Mouse (Mus musculus) MEL (cell line): Measurements from ENCODE around the gene Sh3bgrl. TPM values are rescaled to one million over a fixed set of nuclear protein-coding genes. Genes with fewer than 3 reads are reported as not detected.
A peak's percentile ranks its signal among the peaks of the same experiment; 100 is the strongest.

Experiments
- DNase-seq: peaks from one replicate; pipeline ENCODE4 v3.0.0; 2011; ENCODE audit warnings: low read depth, low spot score
- H3K27ac ChIP-seq: 2 replicates; pipeline ENCODE4 v1.5.1; 2012; ENCODE audit warnings: low read depth, mild to moderate bottlenecking, control low read depth, low read length, moderate library complexity; ENCODE audit not compliant: control insufficient read depth
- H3K27me3 ChIP-seq, 2 experiments: fragments of 150-350 bp in 1 of 2; sonication (generic) in 1 of 2; 2 replicates each; pipeline ENCODE4 v1.6.1; 2012; ENCODE audit warnings: low read length in 2 of 2, mild to moderate bottlenecking in 2 of 2, improper control_type of control experiment in 1 of 2, moderate library complexity in 1 of 2; ENCODE audit not compliant: insufficient read depth in 2 of 2, control insufficient read depth in 1 of 2
- H3K36me3 ChIP-seq, 2 experiments: 2 replicates each; pipeline ENCODE4 v1.6.1; 2012 to 2014; ENCODE audit warnings: low read length in 2 of 2, improper control_type of control experiment in 1 of 2, inconsistent platforms in 1 of 2, mild to moderate bottlenecking in 1 of 2; ENCODE audit not compliant: insufficient read depth in 2 of 2, control insufficient read depth in 1 of 2
- H3K4me1 ChIP-seq, 2 experiments: fragments of 150-350 bp in 1 of 2; sonication (generic) in 1 of 2; 2 replicates each; pipeline ENCODE4 v1.6.1; 2012; ENCODE audit warnings: low read length in 2 of 2, improper control_type of control experiment in 1 of 2, mild to moderate bottlenecking in 1 of 2; ENCODE audit not compliant: insufficient read depth in 2 of 2, control insufficient read depth in 1 of 2
- H3K4me3 ChIP-seq, 2 experiments: fragments of 150-350 bp in 1 of 2; sonication (generic) in 1 of 2; 2 replicates each; pipeline ENCODE4 v1.5.1; 2012; ENCODE audit warnings: low read depth in 2 of 2, low read length in 2 of 2, mild to moderate bottlenecking in 2 of 2, moderate library complexity in 2 of 2, control low read depth in 1 of 2, improper control_type of control experiment in 1 of 2; ENCODE audit not compliant: control insufficient read depth in 1 of 2, insufficient read depth in 1 of 2
- H3K79me2 ChIP-seq: 2 replicates; pipeline ENCODE4 v1.6.1; 2012; ENCODE audit warnings: mild to moderate bottlenecking, low read length, moderate library complexity; ENCODE audit not compliant: control insufficient read depth, poor library complexity, insufficient read depth
- H3K9ac ChIP-seq: 2 replicates; pipeline ENCODE4 v1.6.1; 2012; ENCODE audit warnings: low read depth, mild to moderate bottlenecking, control low read depth, low read length, moderate library complexity; ENCODE audit not compliant: control insufficient read depth, poor library complexity, severe bottlenecking
- H3K9me3 ChIP-seq: fragments of 150-350 bp; sonication (generic); replicated peaks from 2 replicates; pipeline ENCODE4 v1.6.1; 2012; ENCODE audit warnings: mild to moderate bottlenecking, low read length, improper control_type of control experiment, moderate library complexity; ENCODE audit not compliant: insufficient read depth
- BHLHE40 ChIP-seq: IDR thresholded peaks from 2 replicates; pipeline ENCODE4 v1.6.1; 2012; ENCODE audit warnings: low read depth, mild to moderate bottlenecking, inconsistent platforms, low read length, improper control_type of control experiment, borderline replicate concordance
- CHD1 ChIP-seq: IDR thresholded peaks from 2 replicates; pipeline ENCODE4 v1.6.1; 2012; ENCODE audit warnings: low read depth, mild to moderate bottlenecking, inconsistent platforms, low read length, improper control_type of control experiment
- CHD2 ChIP-seq: IDR thresholded peaks from 2 replicates; pipeline ENCODE4 v1.6.1; 2011; ENCODE audit warnings: low read length, improper control_type of control experiment
- CTCF ChIP-seq, 3 experiments: IDR thresholded peaks in 2 of 3; conservative IDR thresholded peaks in 1 of 3; 2 replicates each; pipeline ENCODE4 v1.5.1; 2011 to 2012; ENCODE audit warnings: low read length in 3 of 3, low read depth in 2 of 3, mild to moderate bottlenecking in 2 of 3, improper control_type of control experiment in 1 of 3, inconsistent platforms in 1 of 3, mixed read lengths in 1 of 3, moderate library complexity in 1 of 3; ENCODE audit not compliant: control insufficient read depth in 1 of 3, insufficient read depth in 1 of 3, poor library complexity in 1 of 3, severe bottlenecking in 1 of 3
- E2F4 ChIP-seq: IDR thresholded peaks from 2 replicates; pipeline ENCODE4 v1.6.1; 2011; ENCODE audit warnings: low read depth, low read length, improper control_type of control experiment, borderline replicate concordance
- ELF1 ChIP-seq: IDR thresholded peaks from 2 replicates; pipeline ENCODE4 v1.6.1; 2014; ENCODE audit warnings: low read depth, mild to moderate bottlenecking, inconsistent platforms, low read length, improper control_type of control experiment, moderate library complexity
- EP300 ChIP-seq, 2 experiments: IDR thresholded peaks; 2 replicates each; pipeline ENCODE4 v1.6.1; 2011; ENCODE audit warnings: improper control_type of control experiment in 2 of 2, low read length in 2 of 2, low read depth in 1 of 2, mild to moderate bottlenecking in 1 of 2
- GABPA ChIP-seq: IDR thresholded peaks from 2 replicates; pipeline ENCODE4 v1.6.1; 2012; ENCODE audit warnings: low read depth, mild to moderate bottlenecking, inconsistent platforms, low read length, improper control_type of control experiment, moderate library complexity
- GATA1 ChIP-seq: IDR thresholded peaks from 2 replicates; pipeline ENCODE4 v1.6.1; 2011; ENCODE audit warnings: low read depth, low read length, improper control_type of control experiment
- HCFC1 ChIP-seq: IDR thresholded peaks from 2 replicates; pipeline ENCODE4 v1.6.1; 2012; ENCODE audit warnings: low read depth, mild to moderate bottlenecking, inconsistent platforms, low read length, improper control_type of control experiment, moderate library complexity
- JUND ChIP-seq: IDR thresholded peaks from 2 replicates; pipeline ENCODE4 v1.6.1; 2011; ENCODE audit warnings: low read depth, mild to moderate bottlenecking, improper control_type of control experiment, low read length
- KAT2A ChIP-seq: conservative IDR thresholded peaks from 2 replicates; pipeline ENCODE4 v1.6.1; 2012; ENCODE audit warnings: low read depth, low read length, improper control_type of control experiment, inconsistent platforms
- MAFK ChIP-seq: IDR thresholded peaks from 2 replicates; pipeline ENCODE4 v1.6.1; 2011; ENCODE audit warnings: low read depth, mild to moderate bottlenecking, low read length, improper control_type of control experiment, borderline replicate concordance
- MAX ChIP-seq: IDR thresholded peaks from 2 replicates; pipeline ENCODE4 v1.6.1; 2011; ENCODE audit warnings: low read length, improper control_type of control experiment
- MAZ ChIP-seq: IDR thresholded peaks from 2 replicates; pipeline ENCODE4 v1.6.1; 2012; ENCODE audit warnings: low read depth, mild to moderate bottlenecking, inconsistent platforms, low read length, improper control_type of control experiment
- MEF2A ChIP-seq: IDR thresholded peaks from 2 replicates; pipeline ENCODE4 v1.6.1; 2014; ENCODE audit warnings: low read depth, mild to moderate bottlenecking, inconsistent platforms, low read length, improper control_type of control experiment; ENCODE audit not compliant: poor library complexity, insufficient replicate concordance, severe bottlenecking; ENCODE audit errors: extremely low read depth
- MXI1 ChIP-seq: IDR thresholded peaks from 2 replicates; pipeline ENCODE4 v1.6.1; 2011; ENCODE audit warnings: mild to moderate bottlenecking, low read depth, low read length, improper control_type of control experiment
- MYB ChIP-seq: IDR thresholded peaks from 2 replicates; pipeline ENCODE4 v1.6.1; 2011; ENCODE audit warnings: mild to moderate bottlenecking, low read depth, low read length, improper control_type of control experiment
- MYC ChIP-seq: IDR thresholded peaks from 2 replicates; pipeline ENCODE4 v1.6.1; 2011; ENCODE audit warnings: low read depth, mild to moderate bottlenecking, low read length, improper control_type of control experiment, moderate library complexity
- NRF1 ChIP-seq: IDR thresholded peaks from 2 replicates; pipeline ENCODE4 v1.6.1; 2014; ENCODE audit warnings: low read depth, mild to moderate bottlenecking, inconsistent platforms, low read length, improper control_type of control experiment, moderate library complexity; ENCODE audit not compliant: poor library complexity, insufficient read depth, severe bottlenecking
- POLR2AphosphoS2 ChIP-seq: IDR thresholded peaks from 2 replicates; pipeline ENCODE4 v1.6.1; 2011; ENCODE audit warnings: low read length, improper control_type of control experiment
- POLR2AphosphoS5 ChIP-seq: IDR thresholded peaks from 2 replicates; pipeline ENCODE4 v1.6.1; 2012; ENCODE audit warnings: low read depth, borderline replicate concordance, mild to moderate bottlenecking, inconsistent platforms, low read length, moderate library complexity, mixed read lengths
- RAD21 ChIP-seq: IDR thresholded peaks from 2 replicates; pipeline ENCODE4 v1.6.1; 2011; ENCODE audit warnings: mild to moderate bottlenecking, low read depth, low read length, improper control_type of control experiment
- SIN3A ChIP-seq: IDR thresholded peaks from 2 replicates; pipeline ENCODE4 v1.6.1; 2012; ENCODE audit warnings: low read length, improper control_type of control experiment, inconsistent platforms
- SMC3 ChIP-seq: IDR thresholded peaks from 2 replicates; pipeline ENCODE4 v1.6.1; 2011; ENCODE audit warnings: low read depth, low read length, improper control_type of control experiment
- TCF12 ChIP-seq: IDR thresholded peaks from 2 replicates; pipeline ENCODE4 v1.6.1; 2014; ENCODE audit warnings: low read depth, mild to moderate bottlenecking, inconsistent platforms, low read length, improper control_type of control experiment, moderate library complexity
- USF1 ChIP-seq: IDR thresholded peaks from 2 replicates; pipeline ENCODE4 v1.6.1; 2014; ENCODE audit warnings: low read depth, mild to moderate bottlenecking, inconsistent platforms, low read length, improper control_type of control experiment, moderate library complexity
- ZKSCAN1 ChIP-seq: IDR thresholded peaks from 2 replicates; pipeline ENCODE4 v1.6.1; 2012; ENCODE audit warnings: low read depth, mild to moderate bottlenecking, inconsistent platforms, low read length, improper control_type of control experiment, moderate library complexity
- ZMIZ1 ChIP-seq: IDR thresholded peaks from 2 replicates; pipeline ENCODE4 v1.6.1; 2012; ENCODE audit warnings: low read depth, mild to moderate bottlenecking, inconsistent platforms, low read length, improper control_type of control experiment, moderate library complexity
- ZNF384 ChIP-seq: IDR thresholded peaks from 2 replicates; pipeline ENCODE4 v1.6.1; 2012; ENCODE audit warnings: low read depth, mild to moderate bottlenecking, inconsistent platforms, low read length, improper control_type of control experiment
- polyA plus RNA-seq, 2 experiments: library from polyadenylated mRNA; stranded (reverse) in 1 of 2; unstranded in 1 of 2; fragments of >175 nt in 1 of 2; fragments of >200 nt in 1 of 2; gene quantifications; 2 replicates each; pipeline versions ENCODE4 v1.2.1 to v1.2.4; 2012; ENCODE audit warnings: low replicate concordance in 2 of 2, low read depth in 1 of 2; ENCODE audit not compliant: insufficient read length in 2 of 2, insufficient read depth in 1 of 2, missing spikeins in 1 of 2
- total RNA-seq: library from RNA; depleted of rRNA; stranded (reverse); fragments of 300-350 nt; gene quantifications from 2 replicates; pipeline ENCODE4 v1.2.3, GENCODE M21; 2012

Gene Sh3bgrl
- total and polyA plus RNA-seq, 3 experiments: 50.5 to 126 (median 83.6) TPM

DNA sequence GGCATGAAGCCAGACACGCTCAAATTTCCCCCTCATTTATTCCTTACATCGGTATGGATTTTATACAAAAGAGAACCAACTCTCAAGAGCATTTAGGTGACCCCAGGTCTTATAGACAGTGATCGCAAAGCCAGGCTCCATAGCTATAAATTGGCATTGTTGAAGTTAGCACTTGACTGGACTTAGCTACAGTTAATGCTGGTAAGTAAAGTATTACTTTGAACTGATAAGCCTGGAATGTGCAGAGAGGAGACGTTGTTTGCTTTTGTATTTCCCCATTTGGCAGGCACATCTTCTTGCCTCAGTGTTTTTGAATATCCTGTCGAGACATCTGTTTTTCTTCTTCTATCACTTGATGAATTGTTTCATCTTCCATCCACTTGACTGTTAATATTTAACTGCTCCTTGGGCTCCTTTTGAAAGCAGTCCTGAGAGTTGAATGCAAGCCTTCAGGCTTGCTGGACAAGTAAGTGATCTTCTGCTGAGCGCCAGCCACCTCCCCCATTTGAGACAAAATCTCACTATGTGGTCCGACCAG, 32.5 kb downstream of the Sh3bgrl start (continued):
- TF ChIP-seq MYC (peak; percentile 29; the same call in 1 of the 2 replicates), BHLHE40 (0 out of 2 replicates have a peak, but pooled peaks have one; percentile 26)

GRCm38 (mm10) chrX:109130066-109130465, 34.9 kb downstream of the Sh3bgrl start:
- Histone ChIP-seq H3K9me3 (no peaks in the 10 kb centered on the region), H3K4me3 (no peak overlapping the region), H3K9ac (no peak overlapping the region), H3K79me2 (peaks cover 18% of the 10 kb centered on the region), H3K27ac (no peak overlapping the region), H3K36me3 (peaks cover 0 to 26% of the 10 kb centered on the region in 2 experiments; a peak in 3 of 4 replicates), H3K27me3 (no peaks in the 10 kb centered on the region), H3K4me1 (peaks cover 9 to 22% of the 10 kb centered on the region in 2 experiments)
- no peak for DNase-seq
- TF ChIP-seq KAT2A (no peak), TCF12 (no peak), NRF1 (no peak), MAZ (no peak), BHLHE40 (no peak), MAFK (no peak), MYC (no peak), POLR2AphosphoS2 (no peak), ZKSCAN1 (no peak), MXI1 (no peak), POLR2AphosphoS5 (no peak), EP300 (IDR thresholded peaks at IDR 0.05; ENCODE audit: low read depth in 1 of 2, low read length in 2 of 2) (no peak), E2F4 (no peak), HCFC1 (no peak), CHD1 (no peak), CTCF (IDR thresholded peaks at IDR 0.05 in 2 of 3, conservative IDR thresholded peaks at IDR 0.05 in 1 of 3; ENCODE audit: control insufficient read depth in 1 of 3, insufficient read depth in 1 of 3, low read depth in 2 of 3, low read length in 3 of 3, poor library complexity in 1 of 3, severe bottlenecking in 1 of 3) (no peak), GATA1 (no peak), SIN3A (no peak)

- no peak overlapping the region for H3K4me3 ChIP-seq
- H3K36me3 ChIP-seq: peaks cover 0 to 18% of the 10 kb centered on the region in 2 experiments; a peak in 3 of 4 replicates
- no peak for DNase-seq
- H3K79me2 ChIP-seq: peaks cover 18% of the 10 kb centered on the region
- no peaks in the 10 kb centered on the region for H3K9me3 ChIP-seq
- no peak overlapping the region for H3K27ac ChIP-seq
- H3K9ac ChIP-seq: no peak overlapping the region
- TF ChIP-seq ELF1 (no peak), RAD21 (no peak), GABPA (no peak), JUND (no peak), CHD2 (no peak), SMC3 (no peak), USF1 (no peak), MYB (no peak), GATA1 (no peak), MEF2A (no peak), MAX (no peak), ZNF384 (no peak), ZMIZ1 (no peak)
- H3K4me1 ChIP-seq: peaks cover 6 to 11% of the 10 kb centered on the region in 2 experiments
- H3K27me3 ChIP-seq: no peaks in the 10 kb centered on the region
These were observed 36.7 kb downstream of the Sh3bgrl start for GRCm38 (mm10) chrX:109131834-109132233.
